Mouse (Mus musculus): ENCODE measurements around the gene Epha4. TPM values are rescaled to one million over a fixed set of nuclear protein-coding genes. Genes with fewer than 3 reads are reported as not detected.
A peak's percentile ranks its signal among the peaks of the same experiment; 100 is the strongest.

Gene Epha4
- polyA plus RNA-seq, 1 experiment from 2014 or later, result 39.4 TPM

- Histone ChIP-seq H3K9me3 (no peaks in the 10 kb centered on the region), H3K27me3 (no peaks in the 10 kb centered on the region), H3K4me2 (replicated peaks) (no peak overlapping the region), H3K27ac (replicated peaks) (no peak overlapping the region), H3K4me3 (no peak overlapping the region), H3K4me1 (peaks cover 15% of the 10 kb centered on the region), H3K9ac (replicated peaks) (no peak overlapping the region), H3K36me3 (no peaks in the 10 kb centered on the region)
- 73% methylated on average over 2 of the region's 2 CpGs for WGBS
- no peak for ATAC-seq (ENCODE audit: low FRiP score, low read depth)
These were observed 42.3 kb downstream of the Epha4 start for GRCm38 (mm10) chr1:77472566-77472965.

GRCm38 (mm10) chr1:77471447-77471846 lies 43.4 kb downstream of the Epha4 start:
- Histone ChIP-seq H3K27me3 (no peaks in the 10 kb centered on the region), H3K27ac (replicated peaks) (no peak overlapping the region), H3K9me3 (no peaks in the 10 kb centered on the region), H3K9ac (replicated peaks) (no peak overlapping the region), H3K4me1 (peaks cover 20% of the 10 kb centered on the region), H3K4me2 (replicated peaks) (no peak overlapping the region), H3K36me3 (no peaks in the 10 kb centered on the region), H3K4me3 (no peak overlapping the region)
- 70% methylated on average over 5 of the region's 5 CpGs for WGBS
- ATAC-seq (ENCODE audit: low FRiP score, low read depth), result no peak

GRCm38 (mm10) chr1:77471037-77471436 lies 43.9 kb downstream of the Epha4 start:
- ATAC-seq (ENCODE audit: low FRiP score, low read depth), result no peak
- H3K9ac ChIP-seq (replicated peaks), result no peak overlapping the region
- H3K9me3 ChIP-seq, result no peaks in the 10 kb centered on the region
- H3K27ac ChIP-seq (replicated peaks), result no peak overlapping the region
- H3K36me3 ChIP-seq, result no peaks in the 10 kb centered on the region
- no peak overlapping the region for H3K4me2 ChIP-seq (replicated peaks)
- WGBS, result 65% methylated on average over 5 of the region's 5 CpGs
- peaks cover 20% of the 10 kb centered on the region for H3K4me1 ChIP-seq
- no peaks in the 10 kb centered on the region for H3K27me3 ChIP-seq
- no peak overlapping the region for H3K4me3 ChIP-seq

GRCm38 (mm10) chr1:77468717-77469314 lies 46.1 kb downstream of the Epha4 start:
- Histone ChIP-seq H3K9me3 (no peaks in the 10 kb centered on the region), H3K4me2 (replicated peaks) (no peak overlapping the region), H3K9ac (replicated peaks) (no peak overlapping the region), H3K4me3 (no peak overlapping the region), H3K36me3 (no peaks in the 10 kb centered on the region), H3K4me1 (peaks cover 17% of the 10 kb centered on the region), H3K27me3 (no peaks in the 10 kb centered on the region), H3K27ac (replicated peaks) (no peak overlapping the region)
- WGBS, result 79% methylated on average over 5 of the region's 5 CpGs
- no peak for ATAC-seq (ENCODE audit: low FRiP score, low read depth)

- no peak overlapping the region for H3K9ac ChIP-seq (replicated peaks)
- no peaks in the 10 kb centered on the region for H3K9me3 ChIP-seq
These were observed 49.4 kb downstream of the Epha4 start for GRCm38 (mm10) chr1:77465524-77465923.

GRCm38 (mm10) chr1:77464108-77464507 lies 50.8 kb downstream of the Epha4 start:
- Histone ChIP-seq H3K4me3 (no peak overlapping the region), H3K27ac (replicated peaks) (no peak overlapping the region), H3K27me3 (no peaks in the 10 kb centered on the region; the same call in 1 of the 2 replicates), H3K9me3 (no peaks in the 10 kb centered on the region), H3K4me2 (replicated peaks) (no peak overlapping the region), H3K9ac (replicated peaks) (no peak overlapping the region), H3K36me3 (no peaks in the 10 kb centered on the region), H3K4me1 (peaks cover 29% of the 10 kb centered on the region)
- 68% methylated on average over 1 of the region's 1 CpGs for WGBS
- ATAC-seq (ENCODE audit: low FRiP score, low read depth), result no peak

More at GRCm38 (mm10) chr1:77465524-77465923, 49.4 kb downstream of the Epha4 start:
- WGBS, result 90% methylated on average over 4 of the region's 4 CpGs
- H3K27me3 ChIP-seq, result no peaks in the 10 kb centered on the region; the same call in 1 of the 2 replicates
- no peak overlapping the region for H3K4me2 ChIP-seq (replicated peaks)
- H3K27ac ChIP-seq (replicated peaks), result no peak overlapping the region
- H3K4me1 ChIP-seq, result peaks cover 31% of the 10 kb centered on the region
- ATAC-seq (ENCODE audit: low FRiP score, low read depth), result no peak
- no peaks in the 10 kb centered on the region for H3K36me3 ChIP-seq
- no peak overlapping the region for H3K4me3 ChIP-seq

GRCm38 (mm10) chr1:77461877-77462615 lies 52.8 kb downstream of the Epha4 start:
- WGBS, result 11% methylated on average over 3 of the region's 3 CpGs
- no peak overlapping the region for H3K4me3 ChIP-seq
- H3K9me3 ChIP-seq, result no peaks in the 10 kb centered on the region
- H3K4me2 ChIP-seq (replicated peaks), result no peak overlapping the region
- H3K9ac ChIP-seq (replicated peaks), result no peak overlapping the region
- H3K27me3 ChIP-seq, result no peaks in the 10 kb centered on the region; the same call in 1 of the 2 replicates
- peaks cover 36% of the 10 kb centered on the region for H3K4me1 ChIP-seq
- no peak overlapping the region for H3K27ac ChIP-seq (replicated peaks)
- no peak for ATAC-seq (ENCODE audit: low FRiP score, low read depth)
- H3K36me3 ChIP-seq, result no peaks in the 10 kb centered on the region

DNA sequence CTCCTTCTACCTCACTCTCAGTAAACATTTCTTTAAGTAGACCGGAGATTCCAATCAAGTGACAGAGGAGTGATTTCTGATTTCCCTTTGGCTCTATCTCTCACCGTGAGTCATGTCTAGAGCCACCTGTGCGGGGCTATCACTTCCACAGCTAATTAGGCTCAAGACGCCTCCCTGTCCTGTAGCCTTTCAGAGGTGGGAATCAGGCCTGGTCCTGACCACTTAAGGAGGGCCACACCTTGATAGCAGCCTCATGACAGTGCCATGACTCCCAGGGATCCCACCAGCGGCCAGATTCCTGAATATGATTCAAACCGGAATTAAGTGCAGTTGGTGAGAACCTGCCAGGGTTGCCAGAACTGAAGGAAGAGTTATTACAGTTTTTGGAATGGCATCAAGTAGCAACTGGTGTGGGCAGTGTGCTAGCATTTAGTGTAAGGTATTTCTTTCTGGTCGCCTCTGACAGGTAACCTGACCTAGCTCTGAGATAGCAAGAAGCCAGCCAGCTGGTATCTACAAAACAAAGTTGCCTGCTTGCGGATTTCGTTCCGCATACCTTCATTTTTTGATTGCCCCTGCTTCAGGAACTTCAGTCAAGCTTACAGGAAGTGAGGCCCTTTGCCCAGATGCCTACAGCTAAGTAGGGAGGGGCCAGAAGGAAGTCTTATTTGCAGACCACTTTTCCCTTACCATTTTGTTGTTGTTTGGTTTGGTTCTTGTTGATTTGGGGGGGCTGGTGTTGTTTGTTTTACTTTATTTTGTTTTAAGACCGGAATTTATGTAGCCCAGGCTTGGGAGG lies 53.9 kb downstream of the Epha4 start:
- H3K4me2 ChIP-seq (replicated peaks), result no peak overlapping the region
- peaks cover 41% of the 10 kb centered on the region for H3K4me1 ChIP-seq
- H3K9me3 ChIP-seq, result no peaks in the 10 kb centered on the region
- no peak overlapping the region for H3K27ac ChIP-seq (replicated peaks)
- H3K4me3 ChIP-seq, result no peak overlapping the region
- H3K36me3 ChIP-seq, result no peaks in the 10 kb centered on the region
- WGBS, result 73% methylated on average over 11 of the region's 11 CpGs
- no peak overlapping the region for H3K9ac ChIP-seq (replicated peaks)
- H3K27me3 ChIP-seq, result no peaks in the 10 kb centered on the region; the same call in 1 of the 2 replicates
- ATAC-seq (ENCODE audit: low FRiP score, low read depth), result no peak

GRCm38 (mm10) chr1:77458751-77459385 lies 56.0 kb downstream of the Epha4 start:
- no peak overlapping the region for H3K4me2 ChIP-seq (replicated peaks)
- no peak for ATAC-seq (ENCODE audit: low FRiP score, low read depth)
- WGBS, result 89% methylated on average over 7 of the region's 7 CpGs
- no peak overlapping the region for H3K4me3 ChIP-seq
- H3K9ac ChIP-seq (replicated peaks), result no peak overlapping the region
- no peaks in the 10 kb centered on the region; the same call in 1 of the 2 replicates for H3K27me3 ChIP-seq
- peaks cover 41% of the 10 kb centered on the region for H3K4me1 ChIP-seq
- H3K9me3 ChIP-seq, result no peaks in the 10 kb centered on the region
- H3K27ac ChIP-seq (replicated peaks), result no peak overlapping the region
- no peaks in the 10 kb centered on the region for H3K36me3 ChIP-seq

DNA sequence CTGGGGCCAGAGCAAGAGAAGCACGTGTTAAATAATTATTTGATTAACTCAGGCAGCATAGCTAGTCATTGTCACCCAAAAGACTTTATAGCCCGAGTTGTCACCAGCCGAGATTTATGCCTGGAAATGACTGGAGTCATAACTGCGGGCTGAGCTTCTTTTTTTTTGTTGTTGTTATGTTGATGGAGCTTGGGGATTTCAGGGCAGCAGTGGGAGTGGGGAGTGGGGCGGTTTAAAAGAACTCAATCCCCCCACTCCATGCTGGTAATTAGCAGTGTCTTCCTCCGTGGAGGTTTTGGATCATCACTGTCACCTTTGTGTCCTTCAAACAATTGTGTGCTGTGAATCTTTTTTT lies 57.5 kb downstream of the Epha4 start:
- WGBS, result 30% methylated on average over 6 of the region's 6 CpGs
- H3K4me1 ChIP-seq, result peaks cover 30% of the 10 kb centered on the region

DNA sequence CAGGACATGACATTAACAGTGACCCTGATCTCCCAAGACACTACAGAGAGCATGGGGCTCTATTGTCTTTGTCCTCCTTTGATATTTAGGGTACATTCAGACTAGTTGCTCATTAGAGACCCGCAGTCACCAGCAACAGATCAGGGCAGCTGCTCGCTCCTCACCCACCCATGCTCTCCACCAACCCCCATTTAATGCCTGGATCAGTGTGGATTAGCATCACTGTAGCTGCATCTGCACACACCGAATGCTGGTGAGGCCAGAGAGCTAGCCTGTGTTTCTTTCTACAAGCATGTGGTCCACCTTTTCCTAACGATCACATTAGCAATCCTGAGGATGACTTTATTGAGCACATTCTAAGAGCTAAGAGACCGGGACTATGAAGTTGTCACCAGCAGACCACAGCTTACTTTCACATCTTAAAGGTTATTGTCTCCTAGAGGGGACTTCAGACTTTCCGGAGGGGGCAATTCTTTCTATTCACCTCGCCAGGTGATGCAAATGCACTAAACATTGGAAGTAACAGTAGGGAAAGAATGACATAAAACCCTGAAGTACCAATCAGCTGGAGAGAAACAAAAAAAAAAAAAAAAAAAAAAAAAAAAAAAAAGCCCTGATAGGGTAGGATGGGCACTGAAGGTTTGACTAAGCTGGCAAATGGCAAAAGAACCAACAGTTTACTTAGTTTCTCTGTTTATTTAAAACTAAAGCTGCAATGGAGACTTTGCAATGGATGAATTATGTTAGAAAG lies 58.0 kb downstream of the Epha4 start:
- 28% methylated on average over 7 of the region's 7 CpGs for WGBS
- Histone ChIP-seq H3K36me3 (no peaks in the 10 kb centered on the region), H3K9ac (replicated peaks) (no peak overlapping the region), H3K4me2 (replicated peaks) (no peak overlapping the region), H3K27me3 (no peaks in the 10 kb centered on the region; the same call in 1 of the 2 replicates), H3K9me3 (no peaks in the 10 kb centered on the region), H3K27ac (replicated peaks) (peak overlapping the region; percentile 39; the same call in 1 of the 2 replicates), H3K4me1 (peaks cover 24% of the 10 kb centered on the region), H3K4me3 (no peak overlapping the region)
- ATAC-seq (ENCODE audit: low FRiP score, low read depth), result peak; percentile 69; the same call in 1 of the 2 replicates

More for the DNA sequence above, 57.5 kb downstream of the Epha4 start:
- H3K27ac ChIP-seq (replicated peaks), result no peak overlapping the region
- no peak for ATAC-seq (ENCODE audit: low FRiP score, low read depth)
- no peaks in the 10 kb centered on the region for H3K9me3 ChIP-seq
- H3K9ac ChIP-seq (replicated peaks), result no peak overlapping the region
- H3K27me3 ChIP-seq, result no peaks in the 10 kb centered on the region; the same call in 1 of the 2 replicates
- H3K36me3 ChIP-seq, result no peaks in the 10 kb centered on the region
- no peak overlapping the region for H3K4me2 ChIP-seq (replicated peaks)
- no peak overlapping the region for H3K4me3 ChIP-seq
